Mouse (Mus musculus) ovary, postnatal 14 days (tissue): ENCODE results near the gene Gm7849.
"Not testable (repeated sequence)": the region's sequence is repeated elsewhere in the genome, so short reads cannot be mapped to it uniquely, and the experiment has no call there.

Experiments used
- DNase-seq: peaks from one replicate; pipeline ENCODE4 v3.0.0; 2022; ENCODE audit warnings: low spot score

Gene Gm7849

DNA sequence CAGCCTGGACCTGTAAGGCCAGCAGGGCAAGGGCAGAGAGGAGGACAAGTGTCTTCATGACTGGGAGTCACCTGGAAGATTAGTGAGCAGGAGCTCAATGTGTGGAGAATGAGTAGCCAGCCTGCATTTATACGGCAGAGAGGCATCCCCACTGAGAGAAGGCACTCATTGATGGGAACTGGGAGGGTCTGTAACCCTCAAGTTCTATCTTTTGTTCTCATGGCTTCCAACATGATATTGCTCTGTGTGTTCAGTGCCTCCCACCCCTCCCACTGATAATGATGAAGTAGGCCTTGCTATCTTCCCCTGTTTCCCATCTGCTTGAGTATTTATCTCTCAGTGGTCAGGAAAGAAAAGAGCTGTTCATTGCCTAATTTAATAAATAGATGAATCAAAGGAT is at the start of gene Gm7849:
Gene Gm7849 (minus strand): TSS at position 101 of the 400 bp plus-strand sequence.
- DNase-seq = not testable (repeated sequence)

- not testable (repeated sequence) for DNase-seq
Measured at GRCm38 (mm10) chr8:21427111-21427510, 29.2 kb downstream of the Gm7849 start, which contains the start of gene Defa36. Gene Defa36, plus strand, starts transcription at chr8:21427411.
